Mouse (Mus musculus): ENCODE results near the gene Grm1. TPM values are rescaled to one million over a fixed set of nuclear protein-coding genes. Genes with fewer than 3 reads are reported as not detected.

Gene Grm1
- polyA plus RNA-seq, 1 experiment from 2014 or later = 0.50 TPM

- H3K4me1 ChIP-seq = no peaks in the 10 kb centered on the region
- no peaks in the 10 kb centered on the region for H3K9me3 ChIP-seq (replicated peaks)
- no peak within 1 kb of the TSS for H3K4me3 ChIP-seq
- H3K9ac ChIP-seq = no peak within 1 kb of the TSS
- no peaks in the 10 kb centered on the region for H3K27me3 ChIP-seq
- WGBS = 97% methylated on average over 1 of the region's 1 CpGs
- H3K27ac ChIP-seq = no peak within 1 kb of the TSS
- no peak within 1 kb of the TSS for H3K4me2 ChIP-seq (replicated peaks)
- ATAC-seq (ENCODE audit: low FRiP score) = no peak
- no peaks in the 10 kb centered on the region for H3K36me3 ChIP-seq
Observed at GRCm38 (mm10) chr10:10681048-10681447, 401.1 kb downstream of the Grm1 start, which contains the start of gene Gm10944. Gm10944 (plus strand) TSS chr10:10681348.

- 72% methylated on average over 3 of the region's 3 CpGs for WGBS
Observed at GRCm38 (mm10) chr10:10659976-10660375, 422.2 kb downstream of the Grm1 start.

GRCm38 (mm10) chr10:10659161-10659560 is 423.0 kb downstream of the Grm1 start:
- no peak overlapping the region for H3K27ac ChIP-seq
- no peak overlapping the region for H3K4me2 ChIP-seq (replicated peaks)
- no peaks in the 10 kb centered on the region for H3K36me3 ChIP-seq
- H3K27me3 ChIP-seq = no peaks in the 10 kb centered on the region
- no peaks in the 10 kb centered on the region for H3K9me3 ChIP-seq (replicated peaks)
- no peak for ATAC-seq (ENCODE audit: low FRiP score)
- no peak overlapping the region for H3K4me3 ChIP-seq
- no peaks in the 10 kb centered on the region for H3K4me1 ChIP-seq
- WGBS = 85% methylated on average over 3 of the region's 3 CpGs
- H3K9ac ChIP-seq = no peak overlapping the region

More at GRCm38 (mm10) chr10:10659976-10660375, 422.2 kb downstream of the Grm1 start:
- Histone ChIP-seq H3K4me2 (replicated peaks) (no peak overlapping the region), H3K9ac (no peak overlapping the region), H3K9me3 (replicated peaks) (no peaks in the 10 kb centered on the region), H3K27me3 (no peaks in the 10 kb centered on the region), H3K36me3 (no peaks in the 10 kb centered on the region), H3K27ac (no peak overlapping the region), H3K4me1 (no peaks in the 10 kb centered on the region), H3K4me3 (no peak overlapping the region)
- ATAC-seq (ENCODE audit: low FRiP score) = no peak

GRCm38 (mm10) chr10:10656621-10657020 is 425.5 kb downstream of the Grm1 start:
- no peak for ATAC-seq (ENCODE audit: low FRiP score)
- Histone ChIP-seq H3K4me3 (no peak overlapping the region), H3K27ac (no peak overlapping the region), H3K4me1 (no peaks in the 10 kb centered on the region), H3K9me3 (replicated peaks) (no peaks in the 10 kb centered on the region), H3K9ac (no peak overlapping the region), H3K4me2 (replicated peaks) (no peak overlapping the region), H3K27me3 (no peaks in the 10 kb centered on the region), H3K36me3 (no peaks in the 10 kb centered on the region)
- WGBS = 89% methylated on average over 4 of the region's 4 CpGs

DNA sequence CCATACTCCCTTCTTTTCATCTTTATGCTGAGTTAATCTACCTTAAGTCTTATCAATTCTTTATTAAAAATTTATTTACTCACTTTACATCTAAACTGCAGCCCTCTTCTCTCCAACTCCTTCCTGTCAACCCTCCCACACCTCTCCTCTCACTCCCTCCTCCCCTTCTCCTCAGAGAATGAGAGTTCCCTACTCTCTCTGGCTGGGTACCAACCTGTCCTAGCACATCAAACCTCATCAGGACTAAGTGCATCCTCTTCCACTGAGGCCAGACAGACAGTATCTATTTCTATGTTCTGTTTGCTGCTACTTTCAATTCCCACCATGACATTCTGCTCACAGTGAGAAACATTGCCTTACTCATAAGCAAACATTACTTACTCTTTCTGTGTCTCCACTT is 426.2 kb downstream of the Grm1 start:
- no peak overlapping the region for H3K27ac ChIP-seq
- no peaks in the 10 kb centered on the region for H3K36me3 ChIP-seq
- H3K4me3 ChIP-seq = no peak overlapping the region
- no peak for ATAC-seq (ENCODE audit: low FRiP score)
- no peak overlapping the region for H3K4me2 ChIP-seq (replicated peaks)
- no peaks in the 10 kb centered on the region for H3K27me3 ChIP-seq
- no peaks in the 10 kb centered on the region for H3K4me1 ChIP-seq
- H3K9ac ChIP-seq = no peak overlapping the region
- no peaks in the 10 kb centered on the region for H3K9me3 ChIP-seq (replicated peaks)

Other genes starting within 250 kb of the Grm1 start
- gene Shprh, start 67.1 kb upstream of the Grm1 start, polyA plus RNA-seq (2016; fragmentation: Nextera tagmentation; extraction: Ambion mirVana) = 30.1 and 32.0 TPM in 2 replicates
- gene Fbxo30, start 199.0 kb upstream of the Grm1 start, polyA plus RNA-seq (2016; fragmentation: Nextera tagmentation; extraction: Ambion mirVana) = 42.1 and 43.8 TPM in 2 replicates

All from hindbrain, embryonic 12.5 days (tissue).